Mouse (Mus musculus): ENCODE results near the gene Efcab2. TPM values are rescaled to one million over a fixed set of nuclear protein-coding genes. Genes with fewer than 3 reads are reported as not detected.

The Efcab2 gene
- polyA plus RNA-seq (2016; fragmentation: Nextera tagmentation; extraction: Ambion mirVana) = 9.7 and 12.9 TPM in 2 replicates

- WGBS = under 1% methylated on average over 69 of the region's 70 CpGs
- Histone ChIP-seq H3K9me3 (no peaks in the 10 kb centered on the region), H3K36me3 (no peaks in the 10 kb centered on the region), H3K27ac (peak within 1 kb of the TSS; percentile 100), H3K27me3 (ENCODE audit: insufficient read depth, poor library complexity, severe bottlenecking) (no peaks in the 10 kb centered on the region), H3K4me3 (peak within 1 kb of the TSS; percentile 71), H3K4me1 (peaks cover 8% of the 10 kb centered on the region; the same call in 1 of the 2 replicates)
- peak; percentile 97 for DNase-seq (ENCODE audit: low spot score)
These were observed at the start of gene Efcab2 for GRCm38 (mm10) chr1:178405951-178406711. Efcab2 (plus strand) TSS chr1:178406085.

GRCm38 (mm10) chr1:178357776-178358710 is 47.8 kb upstream of the Efcab2 start:
- no peak for DNase-seq (ENCODE audit: low spot score)
- no peaks in the 10 kb centered on the region for H3K27me3 ChIP-seq (ENCODE audit: insufficient read depth, poor library complexity, severe bottlenecking)
- H3K9me3 ChIP-seq = no peaks in the 10 kb centered on the region
- 67% methylated on average over 12 of the region's 12 CpGs for WGBS
- H3K36me3 ChIP-seq = no peaks in the 10 kb centered on the region
- no peak overlapping the region for H3K27ac ChIP-seq
- peaks cover 4% of the 10 kb centered on the region; the same call in 1 of the 2 replicates for H3K4me1 ChIP-seq
- no peak overlapping the region for H3K4me3 ChIP-seq

- WGBS = 79% methylated on average over 11 of the region's 11 CpGs
- no peak overlapping the region for H3K27ac ChIP-seq
- H3K36me3 ChIP-seq = no peaks in the 10 kb centered on the region
- no peak overlapping the region for H3K4me3 ChIP-seq
- no peak for DNase-seq (ENCODE audit: low spot score)
- no peaks in the 10 kb centered on the region for H3K9me3 ChIP-seq
- H3K27me3 ChIP-seq (ENCODE audit: insufficient read depth, poor library complexity, severe bottlenecking) = no peaks in the 10 kb centered on the region
- H3K4me1 ChIP-seq = peaks cover 4% of the 10 kb centered on the region; the same call in 1 of the 2 replicates
These were observed 45.6 kb upstream of the Efcab2 start for GRCm38 (mm10) chr1:178360264-178360663.

GRCm38 (mm10) chr1:178360702-178361101 is 45.2 kb upstream of the Efcab2 start:
- DNase-seq (ENCODE audit: low spot score) = no peak
- Histone ChIP-seq H3K4me1 (peaks cover 4% of the 10 kb centered on the region; the same call in 1 of the 2 replicates), H3K9me3 (no peaks in the 10 kb centered on the region), H3K36me3 (no peaks in the 10 kb centered on the region), H3K27ac (no peak overlapping the region), H3K27me3 (ENCODE audit: insufficient read depth, poor library complexity, severe bottlenecking) (no peaks in the 10 kb centered on the region), H3K4me3 (no peak overlapping the region)
- WGBS = 79% methylated on average over 2 of the region's 2 CpGs

GRCm38 (mm10) chr1:178365171-178365570 is 40.7 kb upstream of the Efcab2 start:
- Histone ChIP-seq H3K36me3 (no peaks in the 10 kb centered on the region), H3K9me3 (no peaks in the 10 kb centered on the region), H3K4me3 (no peak overlapping the region), H3K27me3 (ENCODE audit: insufficient read depth, poor library complexity, severe bottlenecking) (no peaks in the 10 kb centered on the region), H3K27ac (no peak overlapping the region), H3K4me1 (peaks cover 16% of the 10 kb centered on the region)
- no peak for DNase-seq (ENCODE audit: low spot score)
- WGBS = 83% methylated on average over 6 of the region's 6 CpGs

GRCm38 (mm10) chr1:178368121-178368520 is 37.8 kb upstream of the Efcab2 start:
- Histone ChIP-seq H3K4me1 (peaks cover 16% of the 10 kb centered on the region), H3K27ac (peak overlapping the region; percentile 94), H3K9me3 (no peaks in the 10 kb centered on the region), H3K4me3 (no peak overlapping the region), H3K36me3 (no peaks in the 10 kb centered on the region), H3K27me3 (ENCODE audit: insufficient read depth, poor library complexity, severe bottlenecking) (no peaks in the 10 kb centered on the region)
- 63% methylated on average over 6 of the region's 6 CpGs for WGBS
- DNase-seq (ENCODE audit: low spot score) = no peak

GRCm38 (mm10) chr1:178368548-178369271 is 37.2 kb upstream of the Efcab2 start:
- Histone ChIP-seq H3K27ac (peak overlapping the region; percentile 94), H3K27me3 (ENCODE audit: insufficient read depth, poor library complexity, severe bottlenecking) (no peaks in the 10 kb centered on the region), H3K36me3 (no peaks in the 10 kb centered on the region), H3K9me3 (no peaks in the 10 kb centered on the region), H3K4me1 (peaks cover 16% of the 10 kb centered on the region), H3K4me3 (peak overlapping the region; percentile 68)
- peak; percentile 95 for DNase-seq (ENCODE audit: low spot score)
- 2% methylated on average over 36 of the region's 36 CpGs for WGBS

- Histone ChIP-seq H3K4me3 (peak overlapping the region; percentile 68), H3K9me3 (no peaks in the 10 kb centered on the region), H3K27me3 (ENCODE audit: insufficient read depth, poor library complexity, severe bottlenecking) (no peaks in the 10 kb centered on the region), H3K36me3 (no peaks in the 10 kb centered on the region), H3K27ac (peak overlapping the region; percentile 94), H3K4me1 (peaks cover 16% of the 10 kb centered on the region)
- DNase-seq (ENCODE audit: low spot score) = peak; percentile 75
- 1% methylated on average over 11 of the region's 11 CpGs for WGBS
These were observed 36.6 kb upstream of the Efcab2 start for GRCm38 (mm10) chr1:178369272-178369651.

GRCm38 (mm10) chr1:178372681-178373080 is 33.2 kb upstream of the Efcab2 start:
- Histone ChIP-seq H3K27me3 (ENCODE audit: insufficient read depth, poor library complexity, severe bottlenecking) (no peaks in the 10 kb centered on the region), H3K27ac (no peak overlapping the region), H3K4me1 (peaks cover 14% of the 10 kb centered on the region), H3K9me3 (no peaks in the 10 kb centered on the region), H3K4me3 (no peak overlapping the region), H3K36me3 (no peaks in the 10 kb centered on the region)
- WGBS = 82% methylated on average over 4 of the region's 4 CpGs
- no peak for DNase-seq (ENCODE audit: low spot score)

GRCm38 (mm10) chr1:178375381-178375780 is 30.5 kb upstream of the Efcab2 start:
- Histone ChIP-seq H3K27me3 (ENCODE audit: insufficient read depth, poor library complexity, severe bottlenecking) (no peaks in the 10 kb centered on the region), H3K27ac (no peak overlapping the region), H3K9me3 (no peaks in the 10 kb centered on the region), H3K4me1 (no peaks in the 10 kb centered on the region), H3K36me3 (no peaks in the 10 kb centered on the region), H3K4me3 (no peak overlapping the region)
- no peak for DNase-seq (ENCODE audit: low spot score)

GRCm38 (mm10) chr1:178376061-178376460 is 29.8 kb upstream of the Efcab2 start:
- H3K27me3 ChIP-seq (ENCODE audit: insufficient read depth, poor library complexity, severe bottlenecking) = no peaks in the 10 kb centered on the region
- H3K9me3 ChIP-seq = no peaks in the 10 kb centered on the region
- H3K27ac ChIP-seq = no peak overlapping the region
- 82% methylated on average over 2 of the region's 2 CpGs for WGBS
- H3K4me1 ChIP-seq = no peaks in the 10 kb centered on the region
- H3K4me3 ChIP-seq = no peak overlapping the region
- no peak for DNase-seq (ENCODE audit: low spot score)
- H3K36me3 ChIP-seq = no peaks in the 10 kb centered on the region

GRCm38 (mm10) chr1:178376907-178377306 is 29.0 kb upstream of the Efcab2 start:
- H3K4me3 ChIP-seq = no peak overlapping the region
- WGBS = 76% methylated on average over 2 of the region's 2 CpGs
- DNase-seq (ENCODE audit: low spot score) = no peak

More at GRCm38 (mm10) chr1:178376907-178377306, 29.0 kb upstream of the Efcab2 start:
- no peaks in the 10 kb centered on the region for H3K4me1 ChIP-seq
- H3K9me3 ChIP-seq = no peaks in the 10 kb centered on the region
- H3K36me3 ChIP-seq = no peaks in the 10 kb centered on the region
- no peak overlapping the region for H3K27ac ChIP-seq
- no peaks in the 10 kb centered on the region for H3K27me3 ChIP-seq (ENCODE audit: insufficient read depth, poor library complexity, severe bottlenecking)
